Mouse (Mus musculus) stomach, postnatal 0 days (tissue): ENCODE results near the gene Moap1.

Source experiments
- CTCF ChIP-seq: IDR thresholded peaks from 2 replicates; pipeline ENCODE4 v1.5.1; 2016; ENCODE audit warnings: antibody characterized with exemption, low read depth, mild to moderate bottlenecking, moderate library complexity
- EP300 ChIP-seq: optimal IDR thresholded peaks from 2 replicates; pipeline ENCODE3; 2016; ENCODE audit warnings: antibody characterized with exemption

- TF ChIP-seq CTCF (no peak), EP300 (no peak)
Observed at GRCm38 (mm10) chr12:102739096-102739495, 4.4 kb downstream of the Moap1 start.
